Mouse (Mus musculus): Measurements from ENCODE around the gene Rundc3a.

DNA sequence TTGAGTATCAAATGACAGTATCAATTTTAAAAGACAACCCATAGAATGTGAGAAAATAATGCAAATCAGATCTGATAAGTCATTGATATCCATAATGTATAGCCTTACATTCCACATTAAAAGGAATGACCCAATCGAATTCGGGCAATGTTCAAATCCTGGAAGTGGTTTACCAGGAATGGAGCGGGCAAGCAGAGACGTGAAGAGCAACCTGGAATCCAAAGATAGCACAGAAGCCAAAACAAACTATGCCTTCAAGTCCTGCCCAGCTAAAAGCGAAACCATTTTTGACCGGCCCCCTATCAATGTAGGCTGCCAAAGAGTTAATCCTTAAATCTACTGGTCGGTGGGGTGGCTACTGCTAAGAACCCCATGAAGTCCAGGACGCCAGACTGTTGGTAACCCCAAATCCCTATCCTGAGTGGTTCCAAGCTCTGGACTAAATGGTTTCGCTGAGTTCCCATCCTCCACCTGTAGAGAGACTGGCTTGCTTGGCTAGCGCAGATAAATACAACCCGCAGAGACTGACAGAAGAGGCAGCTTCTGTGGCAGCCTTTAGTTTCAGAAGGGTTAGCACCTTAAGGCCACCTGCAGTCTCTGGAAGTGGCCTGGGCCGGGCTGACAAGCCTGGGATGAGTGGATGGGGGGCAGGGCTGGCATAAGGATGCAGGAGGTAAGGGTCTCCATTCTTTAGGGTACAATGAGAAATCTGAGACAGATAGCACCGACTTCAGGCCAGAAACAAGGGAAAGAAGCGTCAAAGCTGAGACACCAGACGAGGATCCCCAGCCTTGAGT is 564 bp upstream of the Rundc3a start:
- TF ChIP-seq POLR2A (IDR thresholded peaks at IDR 0.05; ENCODE audit: control insufficient read depth, low read depth, low read length), result no peak
- TF ChIP-seq CTCF (IDR thresholded peaks at IDR 0.05; ENCODE audit: control insufficient read depth, insufficient read depth, insufficient replicate concordance, low read depth, low read length), result no peak
